Mouse (Mus musculus) cerebellum, adult 11 months (tissue): Measurements from ENCODE around the gene Aco2.

ENCODE experiments used
- DNase-seq: peaks from one replicate; pipeline ENCODE4 v3.0.0; 2022

Aco2 gene

GRCm38 (mm10) chr15:81954716-81955115 lies 82.6 kb downstream of the Aco2 start:
- DNase-seq, result no peak

GRCm38 (mm10) chr15:81955414-81955813 lies 83.3 kb downstream of the Aco2 start:
- DNase-seq, result no peak

GRCm38 (mm10) chr15:81956457-81956856 lies 84.3 kb downstream of the Aco2 start:
- peak; percentile 59 for DNase-seq

GRCm38 (mm10) chr15:81957598-81957997 lies 85.5 kb downstream of the Aco2 start:
- no peak for DNase-seq

GRCm38 (mm10) chr15:81958906-81959305 lies 86.8 kb downstream of the Aco2 start:
- no peak for DNase-seq

GRCm38 (mm10) chr15:81960171-81961077 lies 88.3 kb downstream of the Aco2 start, which contains the start of gene Pmm1:
Gene Pmm1, minus strand, starts transcription at chr15:81960930.
- peak; percentile 99 for DNase-seq

GRCm38 (mm10) chr15:81961078-81961451 lies 89.0 kb downstream of the Aco2 start:
- DNase-seq, result no peak

GRCm38 (mm10) chr15:81964262-81964661 lies 92.2 kb downstream of the Aco2 start:
- no peak for DNase-seq
